Mouse (Mus musculus) CH12.LX (cell line): ENCODE results near the gene Hsh2d. TPM values are rescaled to one million over a fixed set of nuclear protein-coding genes. Genes with fewer than 3 reads are reported as not detected.

Experiments used
- DNase-seq: peaks from one replicate; pipeline ENCODE4 v3.0.0-alpha.2; 2013; ENCODE audit errors: extremely low read depth
- H3K27ac ChIP-seq: 2 replicates; pipeline ENCODE4 v1.5.1; 2012; ENCODE audit warnings: low read depth, mild to moderate bottlenecking, control low read depth, moderate library complexity; ENCODE audit not compliant: insufficient read depth
- H3K27me3 ChIP-seq: replicated peaks from 2 replicates; pipeline ENCODE3; 2012; ENCODE audit warnings: inconsistent platforms
- H3K36me3 ChIP-seq, 2 experiments: replicated peaks in 1 of 2; 2 replicates each; pipeline versions ENCODE3 to v1.6.1; 2012; ENCODE audit warnings: inconsistent platforms in 1 of 2, low read length in 1 of 2, mild to moderate bottlenecking in 1 of 2, mixed read lengths in 1 of 2, moderate library complexity in 1 of 2; ENCODE audit not compliant: control insufficient read depth in 1 of 2, insufficient read depth in 1 of 2
- H3K4me1 ChIP-seq, 2 experiments: 2 replicates each; pipeline ENCODE4 v1.6.1; 2012; ENCODE audit warnings: inconsistent platforms in 1 of 2, moderate library complexity in 1 of 2; ENCODE audit not compliant: insufficient read depth in 2 of 2, control insufficient read depth in 1 of 2
- H3K4me2 ChIP-seq: 2 replicates; pipeline ENCODE4 v1.6.1; 2012; ENCODE audit warnings: low read depth, mild to moderate bottlenecking, control low read depth; ENCODE audit not compliant: poor library complexity, insufficient read depth, severe bottlenecking
- H3K4me3 ChIP-seq, 3 experiments: fragments of 150-350 bp in 1 of 3; sonication (generic) in 1 of 3; replicated peaks in 1 of 3; 2 replicates each; pipeline versions ENCODE3 to v1.5.1; 2011 to 2012; ENCODE audit warnings: low read depth in 2 of 3, low read length in 2 of 3, mild to moderate bottlenecking in 2 of 3, moderate library complexity in 2 of 3, control low read depth in 1 of 3, improper control_type of control experiment in 1 of 3, inconsistent platforms in 1 of 3, mixed read lengths in 1 of 3; ENCODE audit not compliant: poor library complexity in 1 of 3
- H3K79me2 ChIP-seq: replicated peaks from 2 replicates; pipeline ENCODE4 v1.6.1; 2012; ENCODE audit warnings: mild to moderate bottlenecking, moderate library complexity; ENCODE audit not compliant: control insufficient read depth, poor library complexity, insufficient read depth, severe bottlenecking; ENCODE audit errors: extremely low read depth
- H3K9ac ChIP-seq: 2 replicates; pipeline ENCODE4 v1.6.1; 2012; ENCODE audit warnings: low read depth, mild to moderate bottlenecking, control low read depth, moderate library complexity; ENCODE audit not compliant: insufficient read depth
- H3K9me3 ChIP-seq: replicated peaks from 2 replicates; pipeline ENCODE3; 2012; ENCODE audit warnings: low read length, inconsistent platforms, mixed read lengths
- BHLHE40 ChIP-seq: IDR thresholded peaks from 2 replicates; pipeline ENCODE4 v1.6.1; 2011; ENCODE audit warnings: mild to moderate bottlenecking, low read depth, low read length, improper control_type of control experiment
- CHD1 ChIP-seq: IDR thresholded peaks from 2 replicates; pipeline ENCODE4 v1.6.1; 2012; ENCODE audit warnings: low read depth, low read length, improper control_type of control experiment, inconsistent platforms
- CHD2 ChIP-seq: IDR thresholded peaks from 2 replicates; pipeline ENCODE4 v1.6.1; 2011; ENCODE audit warnings: low read length, improper control_type of control experiment
- CTCF ChIP-seq, 2 experiments: IDR thresholded peaks in 1 of 2; conservative IDR thresholded peaks in 1 of 2; 2 replicates each; pipeline ENCODE4 v1.5.1; 2011 to 2012; ENCODE audit warnings: low read depth in 2 of 2, low read length in 2 of 2, improper control_type of control experiment in 1 of 2, inconsistent platforms in 1 of 2, mild to moderate bottlenecking in 1 of 2, moderate library complexity in 1 of 2
- E2F4 ChIP-seq: IDR thresholded peaks from 2 replicates; pipeline ENCODE4 v1.6.1; 2011; ENCODE audit warnings: low read depth, low read length, improper control_type of control experiment; ENCODE audit not compliant: insufficient replicate concordance
- ELF1 ChIP-seq: IDR thresholded peaks from 2 replicates; pipeline ENCODE4 v1.6.1; 2014; ENCODE audit warnings: low read depth, mild to moderate bottlenecking, inconsistent platforms, low read length, improper control_type of control experiment
- GABPA ChIP-seq: IDR thresholded peaks from 2 replicates; pipeline ENCODE4 v1.6.1; 2012; ENCODE audit warnings: low read depth, low read length, improper control_type of control experiment, inconsistent platforms; ENCODE audit not compliant: insufficient replicate concordance
- HCFC1 ChIP-seq: IDR thresholded peaks from 2 replicates; pipeline ENCODE4 v1.6.1; 2012; ENCODE audit warnings: low read depth, mild to moderate bottlenecking, inconsistent platforms, low read length, improper control_type of control experiment
- IRF4 ChIP-seq: IDR thresholded peaks from 2 replicates; pipeline ENCODE4 v1.6.1; 2014; ENCODE audit warnings: low read depth, mild to moderate bottlenecking, inconsistent platforms, low read length, improper control_type of control experiment
- JUND ChIP-seq: conservative IDR thresholded peaks from 2 replicates; pipeline ENCODE4 v1.6.1; 2011; ENCODE audit warnings: low read depth, low read length, improper control_type of control experiment
- MAX ChIP-seq: IDR thresholded peaks from 2 replicates; pipeline ENCODE4 v1.6.1; 2011; ENCODE audit warnings: low read length, improper control_type of control experiment
- MAZ ChIP-seq: IDR thresholded peaks from 2 replicates; pipeline ENCODE4 v1.6.1; 2012; ENCODE audit warnings: low read depth, mild to moderate bottlenecking, inconsistent platforms, low read length, improper control_type of control experiment, moderate library complexity
- MEF2A ChIP-seq: IDR thresholded peaks from 2 replicates; pipeline ENCODE4 v1.6.1; 2014; ENCODE audit warnings: low read depth, mild to moderate bottlenecking, inconsistent platforms, low read length, improper control_type of control experiment, borderline replicate concordance
- MYC ChIP-seq: IDR thresholded peaks from 2 replicates; pipeline ENCODE4 v1.6.1; 2011; ENCODE audit warnings: low read depth, mild to moderate bottlenecking, improper control_type of control experiment, low read length
- NRF1 ChIP-seq: IDR thresholded peaks from 2 replicates; pipeline ENCODE4 v1.6.1; 2014; ENCODE audit warnings: low read depth, mild to moderate bottlenecking, inconsistent platforms, low read length, improper control_type of control experiment, moderate library complexity
- PAX5 ChIP-seq: IDR thresholded peaks from 2 replicates; pipeline ENCODE4 v1.6.1; 2012; ENCODE audit warnings: low read length, inconsistent platforms, mixed read lengths
- POLR2A ChIP-seq: IDR thresholded peaks from 2 replicates; pipeline ENCODE4 v1.6.1; 2011; ENCODE audit warnings: low read depth, mild to moderate bottlenecking, improper control_type of control experiment, low read length
- POLR2AphosphoS2 ChIP-seq: IDR thresholded peaks from 2 replicates; pipeline ENCODE4 v1.6.1; 2011; ENCODE audit warnings: low read depth, low read length, improper control_type of control experiment
- RAD21 ChIP-seq: IDR thresholded peaks from 2 replicates; pipeline ENCODE4 v1.6.1; 2011; ENCODE audit warnings: low read depth, mild to moderate bottlenecking, low read length, improper control_type of control experiment, moderate library complexity
- RCOR1 ChIP-seq: conservative IDR thresholded peaks from 2 replicates; pipeline ENCODE4 v1.6.1; 2012; ENCODE audit warnings: low read depth, mild to moderate bottlenecking, inconsistent platforms, low read length, improper control_type of control experiment
- SIN3A ChIP-seq: IDR thresholded peaks from 2 replicates; pipeline ENCODE4 v1.6.1; 2012; ENCODE audit warnings: low read length, improper control_type of control experiment, inconsistent platforms
- SMC3 ChIP-seq: IDR thresholded peaks from 2 replicates; pipeline ENCODE4 v1.6.1; 2011; ENCODE audit warnings: low read depth, low read length, improper control_type of control experiment
- TBP ChIP-seq: conservative IDR thresholded peaks from 2 replicates; pipeline ENCODE4 v1.6.1; 2011; ENCODE audit warnings: low read depth, low read length, improper control_type of control experiment
- TCF12 ChIP-seq: IDR thresholded peaks from 2 replicates; pipeline ENCODE4 v1.6.1; 2014; ENCODE audit warnings: low read depth, mild to moderate bottlenecking, inconsistent platforms, low read length, improper control_type of control experiment
- UBTF ChIP-seq: IDR thresholded peaks from 2 replicates; pipeline ENCODE4 v1.6.1; 2012; ENCODE audit warnings: low read depth, mild to moderate bottlenecking, inconsistent platforms, low read length, improper control_type of control experiment, moderate library complexity
- USF1 ChIP-seq: IDR thresholded peaks from 2 replicates; pipeline ENCODE4 v1.6.1; 2014; ENCODE audit warnings: low read depth, mild to moderate bottlenecking, inconsistent platforms, low read length, improper control_type of control experiment
- USF2 ChIP-seq: conservative IDR thresholded peaks from 2 replicates; pipeline ENCODE4 v1.6.1; 2011; ENCODE audit warnings: low read depth, low read length, improper control_type of control experiment
- ZKSCAN1 ChIP-seq: IDR thresholded peaks from 2 replicates; pipeline ENCODE4 v1.6.1; 2012; ENCODE audit warnings: low read depth, inconsistent platforms, low read length, improper control_type of control experiment, borderline replicate concordance
- ZMIZ1 ChIP-seq: IDR thresholded peaks from 2 replicates; pipeline ENCODE4 v1.6.1; 2012; ENCODE audit warnings: low read depth, mild to moderate bottlenecking, inconsistent platforms, low read length, improper control_type of control experiment
- ZNF384 ChIP-seq: IDR thresholded peaks from 2 replicates; pipeline ENCODE4 v1.6.1; 2012; ENCODE audit warnings: low read depth, low read length, improper control_type of control experiment, inconsistent platforms
- dilution Hi-C: fragments of 300-500 bp; cut with MboI; formaldehyde crosslinking; loops from 2 replicates; pipeline ENCODE4 v1.14.3; 2020; ENCODE audit warnings: low sequenced_read_pairs; ENCODE audit not compliant: extremely low pct_unique_long_range_greater_than_20kb, extremely low pct_ligation_motif_present
- in situ Hi-C: fragments of 300-500 bp; cut with MboI; formaldehyde crosslinking; loops from 3 replicates; pipeline ENCODE4 v1.14.3; 2019; ENCODE audit warnings: low sequenced_read_pairs, low pct_ligation_motif_present, low pct_unique_long_range_greater_than_20kb, mixed read lengths
- polyA plus RNA-seq: library from polyadenylated mRNA; unstranded; fragments of >175 nt; gene quantifications from 2 replicates; pipeline ENCODE4 v1.2.1, GENCODE M21; 2012; ENCODE audit warnings: low read depth; ENCODE audit not compliant: insufficient read length
- total RNA-seq, 2 experiments: library from RNA; depleted of rRNA; stranded (reverse); fragments of 300-350 nt in 1 of 2; fragments of >200 nt in 1 of 2; gene quantifications; 2 replicates each; pipeline ENCODE4 v1.2.3; 2012 to 2014

The Hsh2d gene
- total and polyA plus RNA-seq, 3 experiments: 17.9 to 25.1 (median 24.1) TPM

- Histone ChIP-seq H3K27ac (no peak overlapping the region), H3K9me3 (no peaks in the 10 kb centered on the region), H3K4me3 (peak overlapping the region; percentile 50 to 59 (median 53)), H3K36me3 (peaks cover 12 to 48% of the 10 kb centered on the region in 2 experiments), H3K27me3 (no peaks in the 10 kb centered on the region), H3K4me2 (peak overlapping the region; percentile 67), H3K9ac (peak overlapping the region; percentile 60), H3K79me2 (peaks cover 69% of the 10 kb centered on the region), H3K4me1 (peaks cover 14 to 44% of the 10 kb centered on the region in 2 experiments)
- dilution Hi-C loops (no loop called here), in situ Hi-C loops (no loop called here)
- peak; percentile 7 for TF ChIP-seq RAD21
- peak in 1 of 2 experiments; percentile 55; a peak in 2 of 4 replicates for TF ChIP-seq CTCF (conservative IDR thresholded peaks at IDR 0.05 in 1 of 2, IDR thresholded peaks at IDR 0.05 in 1 of 2; ENCODE audit: low read depth in 2 of 2, low read length in 2 of 2)
- peak; percentile 81 for TF ChIP-seq MYC
- TF ChIP-seq HCFC1: no peak
- no peak for TF ChIP-seq GABPA
- TF ChIP-seq E2F4: 0 out of 2 replicates have a peak, but pooled peaks have one; percentile 8
- no peak for TF ChIP-seq POLR2AphosphoS2
- TF ChIP-seq RCOR1: no peak
- 0 out of 2 replicates have a peak, but pooled peaks have one; percentile 6 for TF ChIP-seq TBP
- TF ChIP-seq CHD1: no peak
- no peak for TF ChIP-seq USF1
- TF ChIP-seq MAZ: no peak
- TF ChIP-seq MAX: peak; percentile 59; the same call in 1 of the 2 replicates
- TF ChIP-seq NRF1: peak; percentile 18; the same call in 1 of the 2 replicates
- peak; percentile 52 for DNase-seq
Measured at GRCm38 (mm10) chr8:72160007-72160406, 29.4 kb upstream of the Hsh2d start.

- Histone ChIP-seq H3K79me2 (peaks cover 76% of the 10 kb centered on the region), H3K27ac (peak within 1 kb of the TSS; percentile 82), H3K4me2 (peak within 1 kb of the TSS; percentile 82), H3K4me1 (peaks cover 18 to 47% of the 10 kb centered on the region in 2 experiments), H3K9me3 (no peaks in the 10 kb centered on the region), H3K4me3 (peak within 1 kb of the TSS; percentile 87 to 98 (median 95)), H3K27me3 (no peaks in the 10 kb centered on the region), H3K9ac (peak within 1 kb of the TSS; percentile 85), H3K36me3 (peaks cover 18 to 53% of the 10 kb centered on the region in 2 experiments)
- peak; percentile 100 for DNase-seq
- in situ Hi-C loops (no loop called here), dilution Hi-C loops (no loop called here)
- TF ChIP-seq MAX (peak; percentile 99), UBTF (no peak), ZMIZ1 (peak; percentile 38; the same call in 1 of the 2 replicates), MYC (peak; percentile 94), IRF4 (peak; percentile 67), ZKSCAN1 (no peak), MEF2A (peak; percentile 17; the same call in 1 of the 2 replicates), JUND (no peak), SMC3 (no peak), SIN3A (peak; percentile 61; the same call in 1 of the 2 replicates), ELF1 (peak; percentile 97), MAZ (no peak), CHD2 (peak; percentile 80), USF2 (no peak; the same call in 1 of the 2 replicates), BHLHE40 (peak; percentile 59), GABPA (no peak), POLR2A (peak; percentile 78), PAX5 (no peak), TCF12 (peak; percentile 84), NRF1 (peak; percentile 91), ZNF384 (no peak), USF1 (no peak)
Measured at GRCm38 (mm10) chr8:72160707-72161697, 28.4 kb upstream of the Hsh2d start, which contains the start of gene Rab8a. Gene Rab8a (plus strand): TSS chr8:72161200.
